Mouse (Mus musculus) limb, embryonic 12.5 days (tissue): ENCODE measurements around the gene 4930558K02Rik. TPM values are rescaled to one million over a fixed set of nuclear protein-coding genes. Genes with fewer than 3 reads are reported as not detected.

Experiments
- ATAC-seq: fragments of 200-750 bp; cut with Nextera tagmentation; 2 replicates; pipeline ENCODE4 v1.8.0; 2017; ENCODE audit warnings: low read depth, moderate TSS enrichment; ENCODE audit not compliant: insufficient number of reproducible peaks, insufficient read depth, low FRiP score, low TSS enrichment
- H3K27ac ChIP-seq: fragments of 300-500 bp; sonication (generic); 2 replicates; pipeline ENCODE4 v1.5.1; 2016; ENCODE audit warnings: mild to moderate bottlenecking, moderate library complexity
- H3K27me3 ChIP-seq: fragments of 300-500 bp; sonication (generic); 2 replicates; pipeline ENCODE4 v1.6.1; 2016; ENCODE audit warnings: mild to moderate bottlenecking, moderate library complexity
- H3K36me3 ChIP-seq: fragments of 300-500 bp; sonication (generic); 2 replicates; pipeline ENCODE4 v1.6.1; 2016; ENCODE audit warnings: mild to moderate bottlenecking, moderate library complexity
- H3K4me1 ChIP-seq: fragments of 300-500 bp; sonication (generic); replicated peaks from 2 replicates; pipeline ENCODE4 v1.6.1; 2016
- H3K4me2 ChIP-seq: fragments of 300-500 bp; sonication (generic); 2 replicates; pipeline ENCODE4 v1.6.1; 2016; ENCODE audit warnings: mild to moderate bottlenecking, moderate library complexity
- H3K4me3 ChIP-seq: fragments of 300-500 bp; sonication (generic); replicated peaks from 2 replicates; pipeline ENCODE4 v1.5.1; 2016; ENCODE audit warnings: mild to moderate bottlenecking
- H3K9ac ChIP-seq: fragments of 300-500 bp; sonication (generic); replicated peaks from 2 replicates; pipeline ENCODE4 v1.6.1; 2016; ENCODE audit warnings: mild to moderate bottlenecking, moderate library complexity
- H3K9me3 ChIP-seq: fragments of 300-500 bp; sonication (generic); 2 replicates; pipeline ENCODE4 v1.6.1; 2016; ENCODE audit warnings: mild to moderate bottlenecking, moderate library complexity
- WGBS: fragments of 180-500 bp; shearing (Covaris S2); methylation state at CpG from one replicate; pipeline ENCODE4 v1.1.7; 2016; 5-methylcytosine and 5-hydroxymethylcytosine counted together
- polyA plus RNA-seq: library from polyadenylated mRNA; unstranded; fragments of >200 nt; fragmentation: Nextera tagmentation; extraction: Ambion mirVana; gene quantifications from 2 replicates; pipeline ENCODE4 v1.2.1, GENCODE M21; 2016

The 4930558K02Rik gene
- polyA plus RNA-seq, 1 experiment from 2014 or later, result not detected

DNA sequence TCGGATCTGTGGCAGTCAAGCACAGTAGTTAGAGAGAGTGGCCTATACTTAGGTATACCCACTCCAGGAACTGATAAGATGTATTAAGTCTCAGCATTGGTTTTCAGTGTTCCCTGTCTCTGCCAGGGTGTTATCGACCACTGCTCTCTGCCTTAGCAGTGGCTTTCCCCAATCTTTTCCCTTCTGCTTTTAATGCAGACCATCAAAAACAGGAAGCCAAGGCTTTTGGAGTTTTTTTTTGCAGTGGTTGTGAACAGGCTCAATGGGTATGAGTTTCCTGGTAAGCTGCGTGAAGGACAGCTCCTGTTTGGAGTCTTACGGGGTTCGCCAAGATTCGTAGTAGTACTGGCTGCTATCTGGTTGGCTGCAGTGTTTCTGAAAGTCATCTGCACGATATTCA, 13.0 kb upstream of the 4930558K02Rik start:
- peaks cover 20% of the 10 kb centered on the region for H3K4me1 ChIP-seq
- no peaks in the 10 kb centered on the region for H3K27me3 ChIP-seq
- H3K4me3 ChIP-seq, result no peak overlapping the region
- no peak overlapping the region for H3K4me2 ChIP-seq
- H3K9ac ChIP-seq, result no peak overlapping the region
- H3K36me3 ChIP-seq, result no peaks in the 10 kb centered on the region
- 84% methylated on average over 7 of the region's 7 CpGs for WGBS
- no peaks in the 10 kb centered on the region for H3K9me3 ChIP-seq
- no peak for ATAC-seq
- peak overlapping the region; percentile 85; the same call in 1 of the 2 replicates for H3K27ac ChIP-seq

- Histone ChIP-seq H3K27me3 (no peaks in the 10 kb centered on the region), H3K4me2 (no peak overlapping the region), H3K4me3 (no peak overlapping the region), H3K9me3 (no peaks in the 10 kb centered on the region), H3K27ac (peak overlapping the region; percentile 85), H3K4me1 (peaks cover 20% of the 10 kb centered on the region), H3K36me3 (no peaks in the 10 kb centered on the region), H3K9ac (no peak overlapping the region)
- no peak for ATAC-seq
- WGBS, result 86% methylated on average over 11 of the region's 11 CpGs
Observed at GRCm38 (mm10) chr1:161991846-161992245, 12.4 kb upstream of the 4930558K02Rik start.

DNA sequence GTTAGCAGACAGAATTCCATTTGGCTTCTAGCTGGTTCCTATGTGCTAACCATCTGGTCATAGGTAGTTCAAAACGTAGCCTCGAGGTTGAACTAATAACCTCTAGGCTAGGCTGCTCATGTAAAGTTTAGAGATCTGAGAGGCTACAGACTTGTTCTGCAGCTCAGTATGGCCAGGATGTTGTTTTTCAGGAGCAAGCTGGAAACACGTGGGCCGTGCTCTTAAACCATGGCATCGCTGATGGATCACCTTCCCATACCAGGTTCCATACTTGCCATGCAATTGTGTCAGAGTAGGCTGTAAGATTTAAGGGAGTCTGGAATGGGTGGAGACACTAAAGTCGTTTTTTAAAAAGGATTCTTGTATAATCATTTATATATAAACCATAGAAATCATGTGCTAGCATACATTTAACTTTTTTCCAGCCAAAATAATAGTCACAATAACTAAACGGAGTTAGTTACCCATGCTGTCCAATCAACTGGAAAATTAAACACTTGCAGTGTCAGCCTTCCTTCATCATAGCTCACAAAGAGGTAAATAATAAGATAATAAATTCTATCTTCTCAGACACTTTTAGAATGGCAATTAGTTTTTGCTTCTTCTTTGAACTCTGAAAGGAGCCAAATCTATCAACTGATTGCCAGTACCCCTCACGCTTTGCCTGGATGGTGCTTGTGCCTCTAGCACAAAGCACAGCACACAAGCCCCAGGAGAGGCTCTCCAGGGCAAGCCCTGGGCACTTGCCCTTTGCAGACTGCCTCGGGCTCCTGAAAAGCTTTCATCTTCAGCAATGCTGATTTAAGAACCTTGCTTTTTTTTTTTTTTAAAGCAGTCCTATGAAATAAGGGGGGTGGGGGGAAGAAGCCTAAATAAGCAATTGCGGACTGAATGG, 11.5 kb upstream of the 4930558K02Rik start:
- Histone ChIP-seq H3K4me3 (no peak overlapping the region), H3K4me2 (no peak overlapping the region), H3K27ac (peak overlapping the region; percentile 85), H3K9me3 (no peaks in the 10 kb centered on the region), H3K36me3 (no peaks in the 10 kb centered on the region), H3K9ac (no peak overlapping the region), H3K27me3 (no peaks in the 10 kb centered on the region), H3K4me1 (peaks cover 20% of the 10 kb centered on the region)
- no peak for ATAC-seq
- WGBS, result 21% methylated on average over 10 of the region's 10 CpGs

DNA sequence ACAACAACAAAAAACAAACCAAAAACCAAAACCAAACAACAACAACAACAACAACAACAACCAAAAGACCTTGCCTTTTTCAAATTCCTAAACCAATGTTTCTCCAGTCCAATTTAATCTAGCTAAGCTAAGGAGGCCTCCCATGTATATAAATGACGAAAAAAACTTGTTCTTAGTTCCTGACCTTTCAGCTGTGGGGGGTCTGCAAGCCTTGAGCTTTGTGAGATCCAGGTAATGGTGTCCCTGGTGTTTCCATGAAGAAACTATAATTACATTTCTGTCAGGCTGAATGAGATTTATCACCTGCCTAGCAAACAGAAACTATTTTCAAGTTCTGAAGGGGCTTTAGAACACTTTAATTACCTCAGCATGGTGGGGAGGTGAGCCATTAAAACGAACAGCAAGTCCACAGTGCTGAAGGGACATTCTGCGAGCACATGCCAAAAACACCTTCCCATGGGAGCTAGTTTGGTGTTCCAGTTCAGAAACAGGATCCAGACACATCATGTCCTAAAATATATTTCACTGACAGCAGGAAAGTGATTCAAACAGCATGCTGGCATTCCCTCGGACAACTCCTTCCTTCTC, 4.6 kb upstream of the 4930558K02Rik start:
- Histone ChIP-seq H3K9ac (no peak overlapping the region), H3K4me2 (0 out of 2 replicates have a peak overlapping the region, but pooled peaks have one; percentile 11), H3K9me3 (no peaks in the 10 kb centered on the region), H3K27ac (peak overlapping the region; percentile 98), H3K27me3 (no peaks in the 10 kb centered on the region), H3K4me1 (peaks cover 50% of the 10 kb centered on the region), H3K4me3 (no peak overlapping the region), H3K36me3 (no peaks in the 10 kb centered on the region)
- WGBS, result 3% methylated on average over 4 of the region's 4 CpGs
- ATAC-seq, result peak; percentile 86

GRCm38 (mm10) chr1:161983451-161983850, 4.0 kb upstream of the 4930558K02Rik start:
- Histone ChIP-seq H3K4me1 (peaks cover 50% of the 10 kb centered on the region), H3K27ac (peak overlapping the region; percentile 98), H3K4me2 (no peak overlapping the region), H3K27me3 (no peaks in the 10 kb centered on the region), H3K9ac (no peak overlapping the region), H3K36me3 (no peaks in the 10 kb centered on the region), H3K4me3 (no peak overlapping the region), H3K9me3 (no peaks in the 10 kb centered on the region)
- ATAC-seq, result no peak
- WGBS, result 28% methylated on average over 6 of the region's 6 CpGs

- ATAC-seq, result no peak
- peak overlapping the region; percentile 91 for H3K27ac ChIP-seq
- no peak overlapping the region for H3K4me2 ChIP-seq
- WGBS, result 54% methylated on average over 9 of the region's 9 CpGs
- no peaks in the 10 kb centered on the region for H3K9me3 ChIP-seq
- H3K4me3 ChIP-seq, result no peak overlapping the region
- H3K9ac ChIP-seq, result no peak overlapping the region
- H3K36me3 ChIP-seq, result no peaks in the 10 kb centered on the region
- no peaks in the 10 kb centered on the region for H3K27me3 ChIP-seq
- peaks cover 74% of the 10 kb centered on the region for H3K4me1 ChIP-seq
Observed at GRCm38 (mm10) chr1:161980626-161981298, 1.3 kb upstream of the 4930558K02Rik start.

GRCm38 (mm10) chr1:161980046-161980445, 610 bp upstream of the 4930558K02Rik start:
- no peaks in the 10 kb centered on the region for H3K9me3 ChIP-seq
- H3K4me1 ChIP-seq, result peaks cover 72% of the 10 kb centered on the region
- no peaks in the 10 kb centered on the region for H3K27me3 ChIP-seq
- WGBS, result 79% methylated on average over 2 of the region's 2 CpGs
- peak overlapping the region; percentile 91 for H3K27ac ChIP-seq
- ATAC-seq, result no peak
- no peak overlapping the region for H3K4me3 ChIP-seq
- H3K4me2 ChIP-seq, result no peak overlapping the region
- no peak overlapping the region for H3K9ac ChIP-seq
- no peaks in the 10 kb centered on the region for H3K36me3 ChIP-seq

DNA sequence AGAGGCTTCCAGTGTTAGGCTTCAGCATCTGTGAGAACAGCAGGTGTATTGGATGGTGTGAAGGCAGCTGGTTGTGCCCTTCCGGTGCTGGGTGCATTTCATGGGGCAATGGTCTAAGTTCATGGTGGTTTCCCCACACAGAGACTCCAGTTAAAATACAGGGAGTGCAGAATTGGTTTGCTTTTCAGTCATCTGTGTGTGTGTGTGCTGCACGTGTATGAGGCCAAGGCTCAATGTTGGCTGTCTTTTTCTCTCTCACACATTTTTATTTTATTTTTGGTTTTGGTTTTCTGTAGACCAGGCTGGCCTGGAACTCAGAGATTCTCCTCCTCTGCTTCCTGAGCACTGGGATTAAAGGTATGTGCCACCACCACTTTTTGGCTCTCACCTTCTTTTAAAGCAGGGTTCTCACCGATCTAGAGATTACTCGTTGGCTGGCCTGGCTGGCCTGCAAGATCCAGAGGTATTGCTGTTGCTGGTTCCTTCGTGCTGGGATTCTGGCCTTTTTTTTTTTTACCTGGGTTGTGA, 1.2 kb downstream of the 4930558K02Rik start:
- 77% methylated on average over 5 of the region's 5 CpGs for WGBS
- Histone ChIP-seq H3K4me2 (no peak overlapping the region), H3K27ac (peak overlapping the region; percentile 87), H3K9me3 (no peaks in the 10 kb centered on the region), H3K9ac (no peak overlapping the region), H3K4me3 (no peak overlapping the region), H3K4me1 (peaks cover 65% of the 10 kb centered on the region), H3K27me3 (no peaks in the 10 kb centered on the region), H3K36me3 (no peaks in the 10 kb centered on the region)
- no peak for ATAC-seq

- no peak overlapping the region for H3K4me3 ChIP-seq
- H3K27me3 ChIP-seq, result no peaks in the 10 kb centered on the region
- 60% methylated on average over 4 of the region's 4 CpGs for WGBS
- ATAC-seq, result no peak
- H3K4me2 ChIP-seq, result no peak overlapping the region
- H3K9ac ChIP-seq, result no peak overlapping the region
- no peaks in the 10 kb centered on the region for H3K36me3 ChIP-seq
- H3K9me3 ChIP-seq, result no peaks in the 10 kb centered on the region
- H3K27ac ChIP-seq, result peak overlapping the region; percentile 87
- peaks cover 55% of the 10 kb centered on the region for H3K4me1 ChIP-seq
Observed at GRCm38 (mm10) chr1:161977331-161977730, 2.1 kb downstream of the 4930558K02Rik start.

DNA sequence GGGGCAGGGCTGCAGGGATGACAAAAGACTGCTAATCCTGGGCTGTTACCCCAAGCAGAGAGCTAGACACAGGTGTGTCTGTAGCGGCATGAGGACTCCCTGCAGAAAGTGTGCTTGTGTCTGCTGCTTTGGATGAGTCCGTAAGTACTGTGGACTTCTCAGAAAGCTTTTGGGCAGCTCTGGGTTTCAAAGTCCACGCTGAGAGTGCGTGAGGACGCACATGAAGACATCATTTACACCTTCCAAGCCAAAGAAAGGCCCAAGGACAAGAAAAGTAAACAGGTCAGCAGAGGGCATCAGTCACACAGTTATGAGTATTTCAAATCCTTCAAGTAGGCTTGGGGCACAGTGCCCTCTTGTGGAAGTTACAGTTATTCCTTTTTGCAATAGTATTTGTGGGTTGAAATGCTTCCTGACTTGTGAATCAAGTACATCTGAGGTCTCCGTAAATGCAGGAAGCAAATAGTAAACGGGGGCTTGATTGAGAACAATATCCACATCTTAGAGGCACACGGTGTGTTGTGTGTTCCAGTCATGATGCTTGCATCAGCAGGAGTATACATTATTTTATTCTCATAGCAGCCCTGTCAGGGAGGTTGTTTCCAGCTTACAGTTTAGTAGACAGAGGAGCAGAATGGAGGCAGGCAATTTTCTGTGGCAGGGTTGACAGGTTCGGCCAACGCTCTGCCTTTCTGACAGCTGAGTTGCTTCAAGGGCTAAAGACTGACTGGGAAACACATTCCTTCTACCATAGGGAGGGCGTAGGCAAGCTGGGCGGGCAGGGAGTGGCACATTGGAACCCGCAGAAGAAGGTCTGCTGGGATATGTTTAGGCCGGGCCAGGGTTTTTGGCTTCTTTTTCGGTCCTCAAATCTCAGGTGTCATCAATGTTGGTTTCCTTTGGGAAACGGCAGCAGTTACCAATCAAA, 2.9 kb downstream of the 4930558K02Rik start:
- Histone ChIP-seq H3K27me3 (no peaks in the 10 kb centered on the region), H3K27ac (peak overlapping the region; percentile 87), H3K4me1 (peaks cover 53% of the 10 kb centered on the region), H3K9ac (no peak overlapping the region), H3K9me3 (no peaks in the 10 kb centered on the region), H3K4me3 (no peak overlapping the region), H3K4me2 (no peak overlapping the region), H3K36me3 (no peaks in the 10 kb centered on the region; the same call in 1 of the 2 replicates)
- ATAC-seq, result peak; percentile 44; the same call in 1 of the 2 replicates
- WGBS, result 44% methylated on average over 16 of the region's 16 CpGs
